In the genomic region with DNA sequence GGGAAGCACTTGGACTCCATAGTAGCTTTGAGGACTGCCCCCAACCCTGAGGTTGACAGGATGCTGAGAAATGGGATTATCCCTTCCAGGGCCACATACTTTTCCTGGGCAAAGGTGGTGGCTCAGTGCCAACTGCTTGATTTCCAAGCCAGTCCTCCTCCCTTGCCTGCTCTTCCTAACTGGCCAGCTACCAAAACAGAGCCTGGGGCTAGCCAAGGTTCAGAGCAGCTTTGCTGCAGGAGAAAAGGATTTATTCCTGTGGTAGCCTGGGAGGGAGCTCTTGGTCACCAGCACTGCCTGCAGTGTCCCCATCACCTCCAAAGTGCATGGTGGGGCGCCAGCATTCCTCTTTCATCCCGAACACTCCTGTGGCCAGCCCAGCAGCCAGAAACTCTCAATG, we compare ENCODE assay signal across 8 mouse cellular contexts. TPM values are rescaled to one million over a fixed set of nuclear protein-coding genes. Genes with fewer than 3 reads are reported as not detected.
A peak's percentile ranks its signal among the peaks of the same experiment; 100 is the strongest.
DNase-seq lines count a peak whose midpoint lies in the region; ATAC-seq and TF ChIP-seq lines count a peak whose summit lies in the region.

No protein-coding gene starts in this region.

- H3K4me3 ChIP-seq in testis, adult 2 months (ENCODE audit: control insufficient read depth, low read depth, low read length): no peak overlapping the region
- H3K4me3 ChIP-seq in heart, embryonic 15.5 days: no peak overlapping the region

- no peaks in the 10 kb centered on the region for H3K27me3 ChIP-seq in testis, adult 2 months (ENCODE audit: control insufficient read depth, insufficient read depth, low read length)
- H3K27me3 ChIP-seq in heart, embryonic 15.5 days: no peaks in the 10 kb centered on the region

- intact Hi-C loops in gastrocnemius, postnatal 14 days (cut with DNase I; ENCODE audit: low total_unique reads): no loop called here

- ATAC-seq in heart, embryonic 15.5 days (replicated peaks; ENCODE audit: insufficient number of reproducible peaks, insufficient read depth, low FRiP score, low read depth): 0 out of 2 replicates have a peak, but pooled peaks have one; percentile 31
- no peak for ATAC-seq in megakaryocyte progenitor cell, adult 5-6 weeks (replicated peaks; ENCODE audit: poor library complexity)

- H3K4me1 ChIP-seq in testis, adult 2 months (ENCODE audit: control insufficient read depth, insufficient read depth, low read length): no peaks in the 10 kb centered on the region
- peaks cover 12% of the 10 kb centered on the region for H3K4me1 ChIP-seq in heart, embryonic 15.5 days (replicated peaks)

- no peak for TF ChIP-seq POLR2A in testis, adult 2 months (IDR thresholded peaks at IDR 0.05; ENCODE audit: control insufficient read depth, low read depth, low read length)

- WGBS in heart, embryonic 15.5 days: 44% methylated on average over 2 of the region's 2 CpGs

- DNase-seq in gastrocnemius, postnatal 25 days: peak; percentile 14
- no peak for DNase-seq in gastrocnemius, postnatal 14 days
- no peak for DNase-seq in testis, postnatal 14 days (ENCODE audit: low spot score)
- DNase-seq in layer of hippocampus, adult 11-12 months (ENCODE audit: low spot score): no peak
- DNase-seq in left cerebral cortex, adult 18-20 months (ENCODE audit: low spot score in 2 of 2): no peak

- H3K9ac ChIP-seq in heart, embryonic 15.5 days: no peak overlapping the region

- H3K27ac ChIP-seq in testis, adult 2 months (ENCODE audit: control insufficient read depth, insufficient read depth, low read depth, low read length): 0 out of 2 replicates have a peak overlapping the region, but pooled peaks have one; percentile 42
- peak overlapping the region; percentile 37 for H3K27ac ChIP-seq in heart, embryonic 15.5 days

- no peaks in the 10 kb centered on the region for H3K9me3 ChIP-seq in heart, embryonic 15.5 days (replicated peaks)

- TF ChIP-seq CTCF in testis, adult 2 months (IDR thresholded peaks at IDR 0.05; ENCODE audit: control insufficient read depth, insufficient read depth, insufficient replicate concordance, low read depth, low read length): no peak

- no peaks in the 10 kb centered on the region for H3K36me3 ChIP-seq in testis, adult 2 months (ENCODE audit: control insufficient read depth, insufficient read depth, low read length)
- H3K36me3 ChIP-seq in heart, embryonic 15.5 days: no peaks in the 10 kb centered on the region

- H3K4me2 ChIP-seq in heart, embryonic 15.5 days: no peak overlapping the region

RNA-seq across cellular contexts. Expression of a gene that starts 33.6 kb away (rescaled TPM):
- total RNA-seq in gastrocnemius, postnatal 25 days (2021): under 1 TPM; 0.61 to 0.88 TPM
- 1 to 10 TPM; 1.2 to 2.0 TPM for total RNA-seq in gastrocnemius, postnatal 14 days (2021)
- polyA plus RNA-seq in testis, adult 2 months (2012; rRNA removed): 0.52 and 0.64 TPM in 2 replicates
- 1.2 and 1.3 TPM in 2 replicates for polyA plus RNA-seq in heart, embryonic 15.5 days (2015; fragmentation: Nextera tagmentation; extraction: Ambion mirVana)
- total RNA-seq in megakaryocyte progenitor cell, adult 5-6 weeks (2015): 0.59 and 0.76 TPM in 2 replicates
- total RNA-seq in megakaryocyte progenitor cell, adult 5-6 weeks (2017): 1.2 and 2.1 TPM in 2 replicates
- 10 to 100 TPM; 22.6 to 23.1 TPM for total RNA-seq in left cerebral cortex, adult 18-20 months (2021)

Comparison
In these comparisons a context has a peak if more than half of its experiments do, and no peak if none do; other contexts are left out.
1. RNA of a gene that starts 33.6 kb away (total RNA-seq): 22.6 to 23.1 TPM in left cerebral cortex, adult 18-20 months; 1.2 to 2.0 TPM in gastrocnemius, postnatal 14 days, 0.59 to 2.1 TPM in megakaryocyte progenitor cell, adult 5-6 weeks and 0.61 to 0.88 TPM in gastrocnemius, postnatal 25 days; every median in the first group is over 4 times any median in the second.